Mouse (Mus musculus) liver, adult 2 months (tissue): ENCODE results near the gene Mecom.

Experiments used
- CTCF ChIP-seq: fragments of 200-500 bp; IDR thresholded peaks from 2 replicates; pipeline ENCODE4 v1.5.1; 2011; ENCODE audit warnings: low read depth, low read length, control low read depth
- POLR2A ChIP-seq: fragments of 200-500 bp; IDR thresholded peaks from 2 replicates; pipeline ENCODE4 v1.6.1; 2011; ENCODE audit warnings: low read length, control low read depth; ENCODE audit not compliant: insufficient read depth; ENCODE audit errors: extremely low read depth

- TF ChIP-seq POLR2A (no peak), CTCF (no peak)
These were observed 13.0 kb upstream of the Mecom start for GRCm38 (mm10) chr3:30560677-30561314.
